8 mouse cellular contexts compared by ENCODE assay signal in the genomic region with DNA sequence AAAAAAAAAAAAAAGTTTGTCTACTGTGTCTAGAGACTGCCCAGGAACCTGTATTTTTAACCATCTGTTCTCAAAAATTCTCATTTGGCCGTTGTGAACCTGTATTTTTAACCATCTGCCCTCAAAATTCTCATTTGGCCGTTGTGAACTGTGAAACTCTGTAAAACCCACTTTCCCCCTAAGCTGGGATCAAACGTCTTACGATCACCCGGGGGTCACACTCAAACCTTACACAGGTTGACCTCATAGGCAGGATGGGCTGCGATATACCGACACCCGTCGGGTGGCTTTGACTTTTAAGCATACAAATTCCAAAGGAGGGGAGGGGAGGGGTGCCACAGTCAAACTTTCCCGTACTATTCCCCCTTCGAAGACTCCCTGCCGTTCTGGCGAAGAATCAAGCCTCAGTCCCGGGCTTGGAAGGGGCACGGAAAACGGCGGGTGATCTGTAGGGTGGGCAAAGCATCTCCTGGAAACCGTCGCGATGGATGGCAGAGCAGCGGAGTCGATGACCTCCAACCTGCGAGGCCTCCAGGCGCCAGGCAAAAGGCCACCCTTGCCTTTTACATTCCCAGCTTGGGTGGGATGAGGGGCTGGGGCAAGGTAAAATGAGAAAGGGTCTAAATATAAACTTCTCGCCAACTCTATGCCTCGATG. TPM values are rescaled to one million over a fixed set of nuclear protein-coding genes. Genes with fewer than 3 reads are reported as not detected.
DNase-seq lines count a peak whose midpoint lies in the region; ATAC-seq and TF ChIP-seq lines count a peak whose summit lies in the region.

No protein-coding gene starts in this region.

- no peaks in the 10 kb centered on the region for H3K9me3 ChIP-seq in forebrain, embryonic 14.5 days (replicated peaks; ENCODE audit: control insufficient read depth, low read length)
- no peaks in the 10 kb centered on the region for H3K9me3 ChIP-seq in limb, embryonic 14.5 days (ENCODE audit: control insufficient read depth, low read length)

- H3K36me3 ChIP-seq in forebrain, embryonic 14.5 days (ENCODE audit: control insufficient read depth, insufficient read depth, low read length) = peaks cover 6% of the 10 kb centered on the region; the same call in 1 of the 2 replicates
- peaks cover 22% of the 10 kb centered on the region for H3K36me3 ChIP-seq in limb, embryonic 14.5 days (ENCODE audit: control insufficient read depth, insufficient read depth, low read length)
- H3K36me3 ChIP-seq in small intestine, adult 2 months (ENCODE audit: control insufficient read depth, insufficient read depth, low read length) = peaks cover 4% of the 10 kb centered on the region; the same call in 1 of the 2 replicates

- peak overlapping the region; percentile 88 for H3K4me2 ChIP-seq in forebrain, embryonic 14.5 days (ENCODE audit: low read length)
- H3K4me2 ChIP-seq in limb, embryonic 14.5 days (replicated peaks; ENCODE audit: low read depth, low read length, severe bottlenecking) = peak overlapping the region; percentile 69

- TF ChIP-seq CTCF in bone marrow, adult 2 months (IDR thresholded peaks at IDR 0.05; ENCODE audit: control insufficient read depth, insufficient read depth, low read length) = no peak
- TF ChIP-seq CTCF in small intestine, adult 2 months (IDR thresholded peaks at IDR 0.05; ENCODE audit: extremely low read depth, insufficient read length, insufficient replicate concordance, low read depth, low read length) = no peak

- H3K4me3 ChIP-seq in bone marrow, adult 2 months (replicated peaks; ENCODE audit: control insufficient read depth, low read depth, low read length) = peak overlapping the region; percentile 71
- H3K4me3 ChIP-seq in forebrain, embryonic 14.5 days (ENCODE audit: low read depth, low read length) = peak overlapping the region; percentile 97
- H3K4me3 ChIP-seq in limb, embryonic 14.5 days (replicated peaks; ENCODE audit: low read length) = peak overlapping the region; percentile 99
- H3K4me3 ChIP-seq in small intestine, adult 2 months (ENCODE audit: low read depth, low read length) = peak overlapping the region; percentile 92

- H3K27me3 ChIP-seq in forebrain, embryonic 14.5 days (replicated peaks; ENCODE audit: control insufficient read depth, insufficient read depth, low read length) = no peaks in the 10 kb centered on the region
- no peaks in the 10 kb centered on the region for H3K27me3 ChIP-seq in limb, embryonic 14.5 days (ENCODE audit: control insufficient read depth, insufficient read depth, low read length)
- H3K27me3 ChIP-seq in small intestine, adult 2 months (ENCODE audit: control insufficient read depth, insufficient read depth, low read length) = no peaks in the 10 kb centered on the region

- TF ChIP-seq POLR2A in bone marrow, adult 2 months (IDR thresholded peaks at IDR 0.05; ENCODE audit: borderline replicate concordance, control insufficient read depth, low read depth, low read length) = no peak
- no peak for TF ChIP-seq POLR2A in limb, embryonic 14.5 days (IDR thresholded peaks at IDR 0.05; ENCODE audit: borderline replicate concordance, extremely low read depth, insufficient read depth, insufficient read length)
- no peak for TF ChIP-seq POLR2A in small intestine, adult 2 months (IDR thresholded peaks at IDR 0.05; ENCODE audit: low read depth, low read length)

- peak overlapping the region; percentile 17 for H3K27ac ChIP-seq in bone marrow, adult 2 months (ENCODE audit: control insufficient read depth, insufficient read depth, low read depth, low read length, poor library complexity)
- no peak overlapping the region; the same call in 1 of the 2 replicates for H3K27ac ChIP-seq in forebrain, embryonic 14.5 days (ENCODE audit: low read depth, low read length)
- peak overlapping the region; percentile 89 for H3K27ac ChIP-seq in limb, embryonic 14.5 days (replicated peaks; ENCODE audit: low read depth, low read length)
- H3K27ac ChIP-seq in small intestine, adult 2 months (ENCODE audit: insufficient read depth, low read depth, low read length) = peak overlapping the region; percentile 87

- peaks cover 10% of the 10 kb centered on the region for H3K4me1 ChIP-seq in bone marrow, adult 2 months (ENCODE audit: control insufficient read depth, insufficient read depth, low read length)
- peaks cover 23% of the 10 kb centered on the region for H3K4me1 ChIP-seq in forebrain, embryonic 14.5 days (ENCODE audit: control insufficient read depth, insufficient read depth, low read length)
- H3K4me1 ChIP-seq in limb, embryonic 14.5 days (ENCODE audit: control insufficient read depth, insufficient read depth, low read length) = peaks cover 45% of the 10 kb centered on the region
- H3K4me1 ChIP-seq in small intestine, adult 2 months (ENCODE audit: control insufficient read depth, insufficient read depth, insufficient read length, low read length) = peaks cover 31% of the 10 kb centered on the region

- WGBS in bone marrow, adult 2 months = under 1% methylated on average over 26 of the region's 26 CpGs
- 1% methylated on average over 26 of the region's 26 CpGs for WGBS in forebrain, embryonic 14.5 days
- under 1% methylated on average over 26 of the region's 26 CpGs for WGBS in limb, embryonic 14.5 days
- 1% methylated on average over 26 of the region's 26 CpGs for WGBS in small intestine, adult 2 months

- intact Hi-C loops in left cerebral cortex, postnatal 4 days (cut with DNase I) = no loop called here

- peak; percentile 27 for DNase-seq in left cerebral cortex, postnatal 4 days
- no peak for DNase-seq in left cerebral cortex, adult 8-10 months (ENCODE audit: low spot score in 2 of 2)
- DNase-seq in forebrain, embryonic 14.5 days (ENCODE audit: low spot score) = no peak
- DNase-seq in limb, embryonic 14.5 days (ENCODE audit: low spot score) = peak; percentile 32
- DNase-seq in layer of hippocampus, adult 9-10 months (ENCODE audit: low spot score) = no peak
- DNase-seq in Muller cell, postnatal 12 days (ENCODE audit: inconsistent ontology term) = no peak

- peak overlapping the region; percentile 94 for H3K9ac ChIP-seq in forebrain, embryonic 14.5 days (ENCODE audit: low read length)
- H3K9ac ChIP-seq in limb, embryonic 14.5 days (ENCODE audit: low read depth, low read length, severe bottlenecking) = peak overlapping the region; percentile 96

- ATAC-seq in forebrain, embryonic 14.5 days = no peak
- no peak for ATAC-seq in limb, embryonic 14.5 days (ENCODE audit: low FRiP score, low read depth)

RNA-seq across cellular contexts. Expression of a gene that starts 0.9 kb away (rescaled TPM):
- total RNA-seq in left cerebral cortex, postnatal 4 days (2021) = 10 to 100 TPM; 59.5 to 79.4 TPM
- 10 to 100 TPM; 66.1 to 84.8 (median 72.3) TPM for total RNA-seq in left cerebral cortex, adult 8-10 months (2022)
- 25.2 and 56.9 TPM in 2 replicates for polyA plus RNA-seq in bone marrow, adult 2 months (2011; ENCODE audit: insufficient read depth, insufficient read length, low replicate concordance, missing spikeins)
- 11.4 and 12.5 TPM in 2 replicates for polyA plus RNA-seq in forebrain, embryonic 14.5 days (2014; fragmentation: Nextera tagmentation; extraction: Ambion mirVana)
- 182 and 215 TPM in 2 replicates for polyA plus RNA-seq in limb, embryonic 14.5 days (2012; rRNA removed)
- 73.7 and 77.8 TPM in 2 replicates for polyA plus RNA-seq in limb, embryonic 14.5 days (2014; fragmentation: Nextera tagmentation; extraction: Ambion mirVana)
- polyA plus RNA-seq in small intestine, adult 2 months (2012; rRNA removed) = 56.0 and 78.3 TPM in 2 replicates

RNA-seq across cellular contexts. Expression of a gene that starts 22.3 kb away (rescaled TPM):
- 10 to 100 TPM; 22.4 to 25.6 TPM for total RNA-seq in left cerebral cortex, postnatal 4 days (2021)
- total RNA-seq in left cerebral cortex, adult 8-10 months (2022) = 10 to 100 TPM; 21.2 to 26.9 (median 24.2) TPM
- 3.7 and 7.8 TPM in 2 replicates for polyA plus RNA-seq in bone marrow, adult 2 months (2011; ENCODE audit: insufficient read depth, insufficient read length, low replicate concordance, missing spikeins)
- 35.4 and 37.8 TPM in 2 replicates for polyA plus RNA-seq in forebrain, embryonic 14.5 days (2014; fragmentation: Nextera tagmentation; extraction: Ambion mirVana)
- polyA plus RNA-seq in limb, embryonic 14.5 days (2012; rRNA removed) = 44.3 and 53.9 TPM in 2 replicates
- 38.4 and 41.1 TPM in 2 replicates for polyA plus RNA-seq in limb, embryonic 14.5 days (2014; fragmentation: Nextera tagmentation; extraction: Ambion mirVana)
- polyA plus RNA-seq in small intestine, adult 2 months (2012; rRNA removed) = 16.9 and 26.5 TPM in 2 replicates

RNA-seq across cellular contexts. Expression of a gene that starts 37.1 kb away (rescaled TPM):
- total RNA-seq in left cerebral cortex, postnatal 4 days (2021) = 10 to 100 TPM; 67.0 to 67.2 TPM
- 100 to 1,000 TPM; 228 to 252 (median 243) TPM for total RNA-seq in left cerebral cortex, adult 8-10 months (2022)
- polyA plus RNA-seq in bone marrow, adult 2 months (2011; ENCODE audit: insufficient read depth, insufficient read length, low replicate concordance, missing spikeins) = not detected in 2 replicates
- 7.1 and 10.1 TPM in 2 replicates for polyA plus RNA-seq in forebrain, embryonic 14.5 days (2014; fragmentation: Nextera tagmentation; extraction: Ambion mirVana)
- polyA plus RNA-seq in limb, embryonic 14.5 days (2012; rRNA removed) = 3.1 and 4.7 TPM in 2 replicates
- polyA plus RNA-seq in limb, embryonic 14.5 days (2014; fragmentation: Nextera tagmentation; extraction: Ambion mirVana) = 1.2 and 1.5 TPM in 2 replicates
- polyA plus RNA-seq in small intestine, adult 2 months (2012; rRNA removed) = 0.89 and 1.0 TPM in 2 replicates

RNA-seq across cellular contexts. Expression of a gene that starts 37.9 kb away (rescaled TPM):
- 1 to 10 TPM; 9.1 to 9.4 TPM for total RNA-seq in left cerebral cortex, postnatal 4 days (2021)
- total RNA-seq in left cerebral cortex, adult 8-10 months (2022) = 1 to 10 TPM; 7.8 to 9.2 (median 8.9) TPM
- 12.0 and 23.7 TPM in 2 replicates for polyA plus RNA-seq in bone marrow, adult 2 months (2011; ENCODE audit: insufficient read depth, insufficient read length, low replicate concordance, missing spikeins)
- 17.7 and 18.8 TPM in 2 replicates for polyA plus RNA-seq in forebrain, embryonic 14.5 days (2014; fragmentation: Nextera tagmentation; extraction: Ambion mirVana)
- polyA plus RNA-seq in limb, embryonic 14.5 days (2012; rRNA removed) = 50.5 and 59.8 TPM in 2 replicates
- polyA plus RNA-seq in limb, embryonic 14.5 days (2014; fragmentation: Nextera tagmentation; extraction: Ambion mirVana) = 27.6 and 30.9 TPM in 2 replicates
- 63.3 and 95.9 TPM in 2 replicates for polyA plus RNA-seq in small intestine, adult 2 months (2012; rRNA removed)

RNA-seq across cellular contexts. Expression of a gene that starts 59.0 kb away (rescaled TPM):
- total RNA-seq in left cerebral cortex, postnatal 4 days (2021) = not detected
- total RNA-seq in left cerebral cortex, adult 8-10 months (2022) = not detected
- polyA plus RNA-seq in bone marrow, adult 2 months (2011; ENCODE audit: insufficient read depth, insufficient read length, low replicate concordance, missing spikeins) = not detected in 2 replicates
- 39.4 and 50.4 TPM in 2 replicates for polyA plus RNA-seq in forebrain, embryonic 14.5 days (2014; fragmentation: Nextera tagmentation; extraction: Ambion mirVana)
- polyA plus RNA-seq in limb, embryonic 14.5 days (2012; rRNA removed) = not detected in 2 replicates
- 58.2 and 63.5 TPM in 2 replicates for polyA plus RNA-seq in limb, embryonic 14.5 days (2014; fragmentation: Nextera tagmentation; extraction: Ambion mirVana)
- not detected in 2 replicates for polyA plus RNA-seq in small intestine, adult 2 months (2012; rRNA removed)

Comparison
In these comparisons a context has a peak if more than half of its experiments do, and no peak if none do; other contexts are left out.
1. DNase-seq: peak in left cerebral cortex, postnatal 4 days (single experiment) and limb, embryonic 14.5 days (single experiment); none in left cerebral cortex, adult 8-10 months (0 of 2), forebrain, embryonic 14.5 days (single experiment), layer of hippocampus, adult 9-10 months (single experiment) and Muller cell, postnatal 12 days (single experiment).
2. Peak in every context shown above with its lines, with median percentiles within 50 percentile points of each other: H3K4me3 ChIP-seq.